Mouse (Mus musculus) E14TG2a.4 (cell line): ENCODE measurements around the gene S100a1.

Source experiments
- CTCF ChIP-seq: conservative IDR thresholded peaks from 2 replicates; pipeline ENCODE4 v1.5.1; 2014; ENCODE audit warnings: low read length
- POU5F1 ChIP-seq: IDR thresholded peaks from 2 replicates; pipeline ENCODE4 v1.6.1; 2014; ENCODE audit warnings: low read length, borderline replicate concordance

GRCm38 (mm10) chr3:90491350-90491749 is 22.8 kb downstream of the S100a1 start:
- TF ChIP-seq CTCF (peak; percentile 1; the same call in 1 of the 2 replicates), POU5F1 (no peak)
